Mouse (Mus musculus): Measurements from ENCODE around the gene Vgll4. TPM values are rescaled to one million over a fixed set of nuclear protein-coding genes. Genes with fewer than 3 reads are reported as not detected.
"Not testable (repeated sequence)": the region's sequence is repeated elsewhere in the genome, so short reads cannot be mapped to it uniquely, and the experiment has no call there.

Gene Vgll4
- polyA plus RNA-seq, 1 experiment from 2014 or later, result 136 TPM

- Histone ChIP-seq H3K27me3 (no peaks in the 10 kb centered on the region), H3K4me2 (replicated peaks) (no peak overlapping the region), H3K9me3 (0 out of 2 replicates have a peak, but pooled peaks cover 4% of the 10 kb centered on the region), H3K9ac (no peak overlapping the region), H3K36me3 (no peaks in the 10 kb centered on the region), H3K27ac (no peak overlapping the region), H3K4me3 (no peak overlapping the region), H3K4me1 (peaks cover 12% of the 10 kb centered on the region; the same call in 1 of the 2 replicates)
- WGBS, result 87% methylated on average over 4 of the region's 4 CpGs
- ATAC-seq (ENCODE audit: insufficient number of reproducible peaks, insufficient read depth, low FRiP score, low TSS enrichment), result no peak
Observed at GRCm38 (mm10) chr6:114925196-114925595, 44.6 kb downstream of the Vgll4 start.

DNA sequence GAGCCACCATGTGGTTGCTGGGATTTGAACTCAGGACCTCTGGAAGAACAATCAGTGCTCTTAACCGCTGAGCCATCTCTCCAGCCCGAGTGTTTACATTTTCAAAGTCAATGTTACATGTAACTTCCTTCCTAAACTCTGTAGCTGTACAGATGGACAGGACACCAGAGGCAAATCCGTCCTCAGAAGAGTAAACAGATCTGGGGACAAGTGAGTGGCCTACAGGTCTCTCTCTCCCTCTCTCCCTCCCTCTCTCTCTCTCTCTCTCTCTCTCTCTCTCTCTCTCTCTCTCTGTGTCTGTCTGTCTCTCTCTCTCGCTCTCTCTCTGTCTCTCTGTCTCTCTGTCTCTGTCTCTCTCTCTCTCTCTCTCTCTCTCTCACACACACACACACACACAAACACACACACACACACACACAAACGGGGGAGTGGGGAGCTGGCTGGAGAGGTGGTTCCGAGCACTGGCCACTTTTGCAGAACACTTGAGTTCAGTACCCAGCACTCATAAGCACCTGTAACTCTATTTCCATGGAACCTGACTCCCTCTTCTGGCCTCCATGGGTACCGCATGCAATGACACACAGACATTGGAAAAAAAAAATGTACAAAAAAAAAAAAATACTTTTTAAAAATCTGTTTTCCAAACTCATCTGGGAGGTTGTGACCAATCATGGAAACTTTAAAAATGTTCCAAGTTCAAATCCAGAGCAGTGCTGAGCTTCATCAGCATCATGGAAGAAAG, 47.3 kb downstream of the Vgll4 start:
- WGBS, result 71% methylated on average over 7 of the region's 7 CpGs
- H3K9me3 ChIP-seq; ATAC-seq (ENCODE audit: insufficient number of reproducible peaks, insufficient read depth, low FRiP score, low TSS enrichment); H3K4me2 ChIP-seq (replicated peaks); H3K9ac ChIP-seq; H3K27me3 ChIP-seq; H3K4me3 ChIP-seq; H3K36me3 ChIP-seq: not testable (repeated sequence)
- 0 out of 2 replicates have a peak overlapping the region, but pooled peaks have one; percentile 19 for H3K27ac ChIP-seq
- peaks cover 25% of the 10 kb centered on the region for H3K4me1 ChIP-seq

DNA sequence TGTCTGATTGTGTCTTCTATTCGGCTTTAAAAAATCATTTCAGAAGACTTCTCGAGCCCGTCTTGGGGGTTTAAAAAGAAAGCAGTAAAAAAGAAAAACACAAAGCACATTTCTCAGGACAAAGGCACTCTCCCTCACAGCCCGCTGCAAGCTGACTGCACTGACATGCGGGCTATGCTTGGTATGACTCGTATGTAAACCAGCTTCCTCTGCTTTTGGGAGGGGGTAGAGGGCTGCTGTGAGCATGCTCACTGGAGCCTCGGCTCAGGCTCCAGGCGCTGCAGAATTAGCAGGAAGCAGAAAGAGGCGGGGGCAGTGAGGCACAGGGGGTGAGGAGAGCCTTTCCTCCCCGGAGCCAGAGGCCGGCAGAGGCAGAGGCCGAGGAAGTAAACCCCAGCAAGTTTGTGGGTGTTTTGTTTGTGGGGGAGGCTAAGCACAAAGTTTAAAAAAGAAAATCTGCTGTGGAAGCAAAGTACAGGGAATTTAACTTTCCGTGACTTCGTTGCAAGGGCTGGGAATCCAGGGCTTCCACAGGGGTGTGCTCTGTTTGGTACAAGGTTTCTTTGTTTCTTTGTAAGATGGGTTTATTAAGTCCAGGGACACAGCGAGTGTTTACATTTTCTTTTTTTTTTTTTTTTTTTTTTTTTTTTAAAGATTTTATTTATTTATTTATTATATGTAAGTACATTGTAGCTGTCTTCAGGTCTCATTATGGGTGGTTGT, 48.0 kb downstream of the Vgll4 start:
- peak overlapping the region; percentile 91 for H3K9ac ChIP-seq
- peaks cover 32% of the 10 kb centered on the region for H3K4me1 ChIP-seq
- 2% methylated on average over 15 of the region's 15 CpGs for WGBS
- H3K27me3 ChIP-seq, result no peaks in the 10 kb centered on the region
- H3K36me3 ChIP-seq, result no peaks in the 10 kb centered on the region
- ATAC-seq (ENCODE audit: insufficient number of reproducible peaks, insufficient read depth, low FRiP score, low TSS enrichment), result peak; percentile 95
- H3K27ac ChIP-seq, result peak overlapping the region; percentile 86
- peak overlapping the region; percentile 76 for H3K4me2 ChIP-seq (replicated peaks)
- H3K4me3 ChIP-seq, result peak overlapping the region; percentile 75
- H3K9me3 ChIP-seq, result 0 out of 2 replicates have a peak, but pooled peaks cover under 1% of the 10 kb centered on the region

DNA sequence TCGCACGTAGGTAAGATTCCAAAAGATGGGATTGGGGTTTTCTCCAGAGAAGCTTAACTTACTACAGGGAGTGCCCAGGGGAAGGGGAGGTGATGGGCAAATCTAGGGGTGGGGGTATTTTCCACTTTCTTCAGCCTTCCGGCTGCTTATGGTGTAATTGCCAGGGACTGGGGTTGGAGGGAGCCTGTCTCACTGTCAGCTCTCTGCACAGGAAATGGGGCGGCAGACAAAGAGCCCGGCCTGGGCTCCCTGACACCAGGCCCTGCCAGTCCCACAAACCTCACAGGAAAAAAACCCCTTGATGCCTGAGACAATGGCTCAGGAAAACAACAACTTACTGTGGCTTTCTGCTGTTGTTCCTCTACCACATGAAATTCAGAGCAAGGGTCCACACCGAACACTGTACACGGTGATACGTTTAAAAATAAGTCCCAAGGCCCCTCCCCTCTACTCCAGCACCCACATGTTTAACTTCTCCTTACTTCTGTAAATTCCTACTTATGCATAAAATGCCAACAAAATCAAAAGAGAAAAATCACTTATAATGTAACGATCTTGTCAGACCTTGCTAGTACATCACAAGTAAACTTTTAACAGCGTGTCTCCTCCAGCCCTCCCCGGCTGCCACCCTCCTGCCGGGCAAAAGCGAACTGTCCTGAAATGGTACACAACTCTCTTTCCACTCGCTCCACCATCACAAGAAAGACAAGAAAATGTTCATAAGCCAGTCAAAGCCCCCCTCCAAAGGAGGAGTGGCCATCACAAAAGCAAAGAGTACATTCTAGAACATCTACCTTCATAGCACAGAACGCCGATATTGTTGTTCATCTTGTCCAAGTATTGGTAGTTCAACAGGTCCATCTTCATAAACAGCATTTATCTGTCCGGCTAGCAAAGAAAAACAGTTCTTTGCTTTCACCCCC, 49.0 kb downstream of the Vgll4 start:
- 2% methylated on average over 17 of the region's 17 CpGs for WGBS
- Histone ChIP-seq H3K4me2 (replicated peaks) (peak overlapping the region; percentile 76), H3K27me3 (no peaks in the 10 kb centered on the region), H3K27ac (peak overlapping the region; percentile 86), H3K4me3 (peak overlapping the region; percentile 75), H3K36me3 (no peaks in the 10 kb centered on the region), H3K9me3 (no peaks in the 10 kb centered on the region), H3K9ac (peak overlapping the region; percentile 91), H3K4me1 (peaks cover 39% of the 10 kb centered on the region)
- no peak for ATAC-seq (ENCODE audit: insufficient number of reproducible peaks, insufficient read depth, low FRiP score, low TSS enrichment)

GRCm38 (mm10) chr6:114919670-114920313, 50.0 kb downstream of the Vgll4 start:
- Histone ChIP-seq H3K9me3 (no peaks in the 10 kb centered on the region), H3K4me3 (peak overlapping the region; percentile 75), H3K4me1 (peaks cover 47% of the 10 kb centered on the region), H3K36me3 (no peaks in the 10 kb centered on the region), H3K4me2 (replicated peaks) (peak overlapping the region; percentile 76), H3K27ac (peak overlapping the region; percentile 86), H3K9ac (peak overlapping the region; percentile 91), H3K27me3 (no peaks in the 10 kb centered on the region)
- ATAC-seq (ENCODE audit: insufficient number of reproducible peaks, insufficient read depth, low FRiP score, low TSS enrichment), result no peak
- WGBS, result 10% methylated on average over 9 of the region's 9 CpGs

DNA sequence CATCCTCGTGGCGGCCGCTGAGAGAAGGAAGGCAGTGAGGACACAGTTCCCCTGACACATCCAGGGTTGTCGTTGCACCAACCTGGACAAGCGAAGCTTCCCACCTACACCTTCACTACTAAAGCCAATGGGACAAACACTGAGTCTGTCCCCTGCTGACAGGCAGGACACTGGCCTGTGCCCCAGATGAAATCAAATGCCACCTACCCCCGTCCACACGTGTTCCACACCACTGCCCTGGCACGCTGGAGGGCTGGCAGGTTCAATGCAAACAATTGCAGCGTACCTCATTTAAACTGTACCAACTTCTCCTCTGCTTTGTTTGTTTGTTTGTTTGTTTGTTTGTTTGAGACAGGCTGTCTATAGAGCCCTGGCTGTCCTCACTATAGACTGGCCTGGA, 50.8 kb downstream of the Vgll4 start:
- 0 out of 2 replicates have a peak overlapping the region, but pooled peaks have one; percentile 74 for H3K27ac ChIP-seq
- no peak for ATAC-seq (ENCODE audit: insufficient number of reproducible peaks, insufficient read depth, low FRiP score, low TSS enrichment)

GRCm38 (mm10) chr6:114917770-114918635, 51.8 kb downstream of the Vgll4 start:
- WGBS, result 56% methylated on average over 14 of the region's 14 CpGs
- peak overlapping the region; percentile 76 for H3K4me2 ChIP-seq (replicated peaks)

More for the DNA sequence above, 50.8 kb downstream of the Vgll4 start:
- Histone ChIP-seq H3K27me3 (no peaks in the 10 kb centered on the region), H3K4me3 (peak overlapping the region; percentile 75), H3K4me2 (replicated peaks) (peak overlapping the region; percentile 76), H3K9ac (peak overlapping the region; percentile 7; the same call in 1 of the 2 replicates), H3K9me3 (no peaks in the 10 kb centered on the region), H3K36me3 (no peaks in the 10 kb centered on the region), H3K4me1 (peaks cover 55% of the 10 kb centered on the region)
- 78% methylated on average over 9 of the region's 9 CpGs for WGBS

DNA sequence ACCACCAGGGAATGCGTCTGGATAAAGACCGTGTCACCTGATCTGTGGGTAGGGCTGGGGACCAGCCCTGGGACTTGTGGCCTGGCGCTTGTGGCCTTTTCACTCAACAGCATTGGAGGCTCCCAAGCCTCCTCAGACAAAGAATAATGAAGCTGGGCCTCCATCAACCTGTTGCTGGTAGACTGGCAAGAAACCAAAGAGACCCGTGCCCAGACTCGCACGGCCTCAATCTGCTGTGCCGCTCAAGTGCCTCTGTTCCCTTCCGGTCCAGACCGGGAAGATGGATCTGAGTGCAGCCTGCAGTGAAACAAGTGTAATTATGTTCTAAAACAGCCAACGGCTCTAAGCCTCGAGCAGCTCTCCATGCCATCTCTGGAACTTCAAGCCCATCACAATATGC, 52.7 kb downstream of the Vgll4 start:
- Histone ChIP-seq H3K27me3 (no peaks in the 10 kb centered on the region), H3K4me3 (peak overlapping the region; percentile 75), H3K4me2 (replicated peaks) (peak overlapping the region; percentile 76), H3K9me3 (no peaks in the 10 kb centered on the region), H3K27ac (peak overlapping the region; percentile 80), H3K4me1 (peaks cover 73% of the 10 kb centered on the region), H3K36me3 (no peaks in the 10 kb centered on the region), H3K9ac (0 out of 2 replicates have a peak overlapping the region, but pooled peaks have one; percentile 19)
- ATAC-seq (ENCODE audit: insufficient number of reproducible peaks, insufficient read depth, low FRiP score, low TSS enrichment), result no peak
- 28% methylated on average over 11 of the region's 11 CpGs for WGBS

More at GRCm38 (mm10) chr6:114917770-114918635, 51.8 kb downstream of the Vgll4 start:
- H3K9ac ChIP-seq, result peak overlapping the region; percentile 56
- no peak for ATAC-seq (ENCODE audit: insufficient number of reproducible peaks, insufficient read depth, low FRiP score, low TSS enrichment)
- H3K4me3 ChIP-seq, result peak overlapping the region; percentile 75
- H3K27me3 ChIP-seq, result no peaks in the 10 kb centered on the region
- peak overlapping the region; percentile 80 for H3K27ac ChIP-seq
- no peaks in the 10 kb centered on the region for H3K36me3 ChIP-seq
- peaks cover 65% of the 10 kb centered on the region for H3K4me1 ChIP-seq
- no peaks in the 10 kb centered on the region for H3K9me3 ChIP-seq

GRCm38 (mm10) chr6:114916715-114916992, 53.1 kb downstream of the Vgll4 start:
- no peak for ATAC-seq (ENCODE audit: insufficient number of reproducible peaks, insufficient read depth, low FRiP score, low TSS enrichment)
- Histone ChIP-seq H3K9me3 (no peaks in the 10 kb centered on the region), H3K27me3 (no peaks in the 10 kb centered on the region), H3K27ac (peak overlapping the region; percentile 80), H3K4me3 (peak overlapping the region; percentile 75), H3K4me2 (replicated peaks) (peak overlapping the region; percentile 76), H3K9ac (0 out of 2 replicates have a peak overlapping the region, but pooled peaks have one; percentile 19), H3K36me3 (no peaks in the 10 kb centered on the region), H3K4me1 (peaks cover 78% of the 10 kb centered on the region)
- 6% methylated on average over 5 of the region's 5 CpGs for WGBS
